28 mouse cellular contexts compared by ENCODE assay signal in the genomic region with DNA sequence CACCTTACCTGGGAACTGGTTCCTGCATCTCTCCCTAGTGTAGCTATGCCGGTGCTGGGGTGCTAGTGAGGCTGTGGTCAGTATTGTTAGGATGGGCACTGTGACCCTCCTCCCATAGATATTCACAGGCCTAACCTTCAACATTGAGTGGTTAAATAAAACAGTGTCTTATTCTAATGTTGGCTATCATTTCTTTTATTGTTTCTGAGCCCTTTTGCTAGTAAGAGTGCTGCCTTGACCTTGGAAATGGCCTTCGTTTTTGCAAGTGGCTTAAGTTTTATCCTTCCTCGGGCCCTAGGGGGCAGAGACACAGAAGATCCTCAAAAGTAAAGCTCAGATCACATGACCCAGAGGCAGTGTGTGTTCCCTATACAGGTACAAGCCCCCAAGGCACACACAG.
DNase-seq lines count a peak whose midpoint lies in the region; ATAC-seq lines count a peak whose summit lies in the region.
"Had no signal": no experiment of that assay in that cellular context is flagged by ENCODE, and none has a peak within 500 bp of the region (broad histone marks: within the 10 kb centered on the region; RNA-seq: fewer than 3 reads in every experiment).

No protein-coding gene starts in this region.

- ATAC-seq in midbrain, embryonic 11.5 days (ENCODE audit: low FRiP score): no peak
- no peak for ATAC-seq in midbrain, embryonic 14.5 days (ENCODE audit: low FRiP score, low TSS enrichment)
- ATAC-seq: activated CD4-positive, CD25-positive, alpha-beta regulatory T cell, adult 4 months; CD4-positive, CD25-positive, alpha-beta regulatory T cell, adult 4 months; forebrain, embryonic 13.5 days; forebrain, embryonic 15.5 days; Patski had no signal

- no peak overlapping the region for H3K9ac ChIP-seq in midbrain, embryonic 11.5 days (ENCODE audit: low read length)
- H3K9ac ChIP-seq in midbrain, embryonic 14.5 days (replicated peaks; ENCODE audit: low read length): no peak overlapping the region
- H3K9ac ChIP-seq: embryonic facial prominence, embryonic 13.5 days; embryonic facial prominence, embryonic 15.5 days; forebrain, embryonic 13.5 days; forebrain, embryonic 15.5 days; forebrain, postnatal 0 days had no signal

- H3K9me3 ChIP-seq in midbrain, embryonic 11.5 days (ENCODE audit: control insufficient read depth, low read length): no peaks in the 10 kb centered on the region
- no peaks in the 10 kb centered on the region for H3K9me3 ChIP-seq in midbrain, embryonic 14.5 days (ENCODE audit: control insufficient read depth, low read length)
- H3K9me3 ChIP-seq: embryonic facial prominence, embryonic 13.5 days; embryonic facial prominence, embryonic 15.5 days; forebrain, embryonic 10.5 days; forebrain, embryonic 13.5 days; forebrain, embryonic 15.5 days; G1E had no signal

- no peak overlapping the region for H3K27ac ChIP-seq in midbrain, embryonic 11.5 days (ENCODE audit: low read depth, low read length)
- H3K27ac ChIP-seq in midbrain, embryonic 14.5 days (replicated peaks; ENCODE audit: low read depth, low read length): no peak overlapping the region
- H3K27ac ChIP-seq: embryonic facial prominence, embryonic 13.5 days; embryonic facial prominence, embryonic 15.5 days; forebrain, embryonic 10.5 days; forebrain, embryonic 13.5 days; forebrain, embryonic 15.5 days had no signal

- WGBS in midbrain, embryonic 11.5 days: 70% methylated on average over 3 of the region's 3 CpGs
- WGBS in midbrain, embryonic 14.5 days: 77% methylated on average over 3 of the region's 3 CpGs

- H3K36me3 ChIP-seq in midbrain, embryonic 11.5 days (ENCODE audit: control insufficient read depth, insufficient read depth, low read length): no peaks in the 10 kb centered on the region
- no peaks in the 10 kb centered on the region for H3K36me3 ChIP-seq in midbrain, embryonic 14.5 days (ENCODE audit: control insufficient read depth, insufficient read depth, low read length)
- H3K36me3 ChIP-seq: embryonic facial prominence, embryonic 13.5 days; embryonic facial prominence, embryonic 15.5 days; forebrain, embryonic 10.5 days; forebrain, embryonic 15.5 days; G1E had no signal

- H3K4me1 ChIP-seq in midbrain, embryonic 11.5 days (ENCODE audit: control insufficient read depth, insufficient read depth, low read length): no peaks in the 10 kb centered on the region
- no peaks in the 10 kb centered on the region for H3K4me1 ChIP-seq in midbrain, embryonic 14.5 days (ENCODE audit: control insufficient read depth, insufficient read depth, low read length)
- H3K4me1 ChIP-seq: embryonic facial prominence, embryonic 15.5 days; forebrain, embryonic 15.5 days had no signal

- no peak overlapping the region for H3K4me3 ChIP-seq in midbrain, embryonic 11.5 days (ENCODE audit: low read depth, low read length)
- no peak overlapping the region for H3K4me3 ChIP-seq in midbrain, embryonic 14.5 days (replicated peaks; ENCODE audit: low read depth, low read length)
- H3K4me3 ChIP-seq: embryonic facial prominence, embryonic 13.5 days; embryonic facial prominence, embryonic 15.5 days; erythroblast, embryonic 14.5 days; forebrain, embryonic 10.5 days; forebrain, embryonic 13.5 days; forebrain, embryonic 15.5 days had no signal

- no peaks in the 10 kb centered on the region for H3K27me3 ChIP-seq in midbrain, embryonic 11.5 days (ENCODE audit: control insufficient read depth, insufficient read depth, low read length)
- no peaks in the 10 kb centered on the region for H3K27me3 ChIP-seq in midbrain, embryonic 14.5 days (ENCODE audit: control insufficient read depth, insufficient read depth, low read length)
- H3K27me3 ChIP-seq: embryonic facial prominence, embryonic 13.5 days; embryonic facial prominence, embryonic 15.5 days; forebrain, embryonic 13.5 days; forebrain, embryonic 15.5 days; Patski had no signal

- H3K4me2 ChIP-seq in midbrain, embryonic 11.5 days: no peak overlapping the region
- no peak overlapping the region for H3K4me2 ChIP-seq in midbrain, embryonic 14.5 days (ENCODE audit: low read length)
- H3K4me2 ChIP-seq: embryonic facial prominence, embryonic 13.5 days; embryonic facial prominence, embryonic 15.5 days; forebrain, embryonic 13.5 days; forebrain, embryonic 15.5 days had no signal

- peak; percentile 57 for DNase-seq in midbrain, embryonic 11.5 days (ENCODE audit: low spot score, missing footprints)
- no peak for DNase-seq in midbrain, embryonic 14.5 days
- peak; percentile 34 for DNase-seq in ES-CJ7 (ENCODE audit: low read depth, low spot score)
- peak; percentile 15 for DNase-seq in R1 (ENCODE audit: low read depth, low spot score)
- DNase-seq in kidney, postnatal 25 days: no peak
- DNase-seq in cerebellum, adult 11 months: no peak
- no peak for DNase-seq in urinary bladder, postnatal 14 days (ENCODE audit: low spot score)
- DNase-seq: adrenal gland, adult 8-10 months; adrenal gland, postnatal 14 days; adrenal gland, postnatal 36 days; B cell, adult 2 months; cerebellum, adult 18-20 months; cerebellum, adult 8-10 months; cerebellum, adult 9-11 months; cerebellum, postnatal 14 days; cerebellum, postnatal 36 days; embryo, embryonic 11 days; forebrain, postnatal 0 days had no signal

Comparison
In these comparisons a context has a peak if more than half of its experiments do, and no peak if none do; other contexts are left out.
1. DNase-seq: peak in midbrain, embryonic 11.5 days (single experiment), ES-CJ7 (single experiment) and R1 (single experiment); none in midbrain, embryonic 14.5 days (single experiment), kidney, postnatal 25 days (0 of 2), cerebellum, adult 11 months (single experiment) and urinary bladder, postnatal 14 days (single experiment).